Mouse (Mus musculus) ovary, postnatal 10 days (tissue): ENCODE results near the gene Vav1.
"Not testable (repeated sequence)": the region's sequence is repeated elsewhere in the genome, so short reads cannot be mapped to it uniquely, and the experiment has no call there.

Experiments used
- DNase-seq: peaks from one replicate; pipeline ENCODE4 v3.0.0; 2022; ENCODE audit warnings: low spot score

The Vav1 gene

DNA sequence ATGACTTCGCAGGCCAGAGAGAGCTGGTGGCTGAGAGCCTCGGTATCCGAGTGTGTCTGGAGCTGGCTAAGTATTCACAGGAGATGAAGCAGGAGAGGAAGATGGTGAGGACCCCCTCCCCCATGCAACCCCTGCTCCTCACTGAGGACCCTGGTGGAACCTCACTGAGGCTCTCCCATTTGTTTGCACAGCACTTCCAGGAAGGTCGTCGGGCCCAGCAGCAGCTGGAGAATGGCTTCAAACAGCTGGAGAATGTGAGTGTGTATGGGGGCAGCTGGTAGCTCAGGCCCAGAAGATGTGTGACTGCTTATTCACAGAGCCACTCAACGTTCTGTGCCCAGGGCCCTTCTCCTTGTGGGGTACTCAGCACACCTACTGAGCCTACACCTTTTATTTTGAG lies 25.6 kb upstream of the Vav1 start:
- no peak for DNase-seq

GRCm38 (mm10) chr17:57255354-57255753 lies 23.5 kb upstream of the Vav1 start:
- DNase-seq: no peak

GRCm38 (mm10) chr17:57256921-57257485 lies 21.9 kb upstream of the Vav1 start:
- DNase-seq: no peak

DNA sequence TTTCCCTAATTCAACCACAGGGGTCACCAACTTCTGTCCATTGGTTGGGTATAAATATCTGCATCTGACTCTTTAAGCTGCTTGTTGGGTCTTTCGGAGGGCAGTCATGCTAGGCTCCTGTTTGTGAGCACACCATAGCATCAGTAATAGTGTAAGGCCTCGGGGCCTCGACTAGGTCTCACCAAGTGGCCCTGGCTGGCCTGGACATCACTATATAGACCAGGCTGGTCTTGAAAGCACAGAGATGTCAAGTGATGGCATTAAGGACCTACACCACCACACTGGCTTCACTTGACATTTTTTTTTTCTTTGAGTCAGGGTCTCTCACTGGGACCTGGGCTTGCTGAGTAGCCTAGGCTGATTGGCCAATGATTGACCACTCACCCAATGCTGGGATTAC lies 20.7 kb upstream of the Vav1 start:
- DNase-seq: no peak

GRCm38 (mm10) chr17:57259742-57260141 lies 19.2 kb upstream of the Vav1 start:
- no peak for DNase-seq

- DNase-seq: no peak
Measured at GRCm38 (mm10) chr17:57260351-57260750, 18.5 kb upstream of the Vav1 start.

- DNase-seq: no peak
Measured at GRCm38 (mm10) chr17:57261286-57261685, 17.6 kb upstream of the Vav1 start.

DNA sequence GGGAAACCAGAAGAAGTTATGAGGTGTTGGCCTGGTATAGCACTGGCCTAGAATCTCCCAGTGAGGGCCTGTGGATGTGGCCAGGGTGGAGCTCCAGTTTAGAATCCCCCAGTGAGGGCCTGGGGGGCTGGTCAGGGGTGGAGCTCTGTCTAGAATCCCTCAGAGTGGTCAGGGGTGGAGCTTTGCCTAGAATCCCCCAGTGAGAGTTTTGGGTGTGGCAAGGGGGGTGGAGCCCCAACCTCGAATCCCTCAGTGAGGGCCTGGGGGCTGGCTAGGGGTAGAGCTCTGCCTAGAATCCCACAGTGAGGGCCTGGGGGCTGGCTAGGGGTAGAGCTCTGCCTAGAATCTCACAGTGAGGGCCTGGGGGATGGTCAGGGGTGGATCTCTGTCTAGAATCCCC lies 17.1 kb upstream of the Vav1 start:
- no peak for DNase-seq

DNA sequence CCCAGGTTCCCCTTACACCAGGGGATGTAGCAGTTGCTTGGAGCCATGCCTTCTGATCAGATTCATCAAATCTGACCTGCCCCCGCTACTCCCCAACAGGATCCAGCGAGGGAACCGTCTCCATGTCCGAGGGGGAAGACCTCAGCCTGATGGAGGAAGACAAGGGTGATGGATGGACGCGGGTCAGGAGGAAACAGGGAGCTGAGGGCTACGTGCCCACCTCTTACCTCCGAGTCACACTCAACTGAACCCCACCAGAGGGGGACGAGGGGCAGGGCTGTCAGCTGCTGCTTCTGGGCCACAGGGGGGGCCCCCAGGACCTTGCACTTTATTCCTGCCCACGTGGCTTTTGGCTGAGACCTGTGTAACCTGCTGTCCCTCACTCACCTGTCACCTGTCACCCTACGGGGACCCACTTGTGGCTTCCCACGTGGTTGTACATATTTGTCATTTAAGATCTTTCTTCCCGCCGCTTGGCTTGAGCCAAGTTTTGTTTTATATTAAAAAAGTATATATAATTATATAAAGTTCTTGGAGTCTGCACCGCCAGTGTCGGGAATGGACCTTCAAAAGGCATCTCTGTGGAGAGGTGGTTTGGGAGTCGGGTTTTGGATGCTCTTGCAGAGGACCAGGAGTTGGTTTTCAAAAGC lies 15.9 kb upstream of the Vav1 start:
- no peak for DNase-seq

DNA sequence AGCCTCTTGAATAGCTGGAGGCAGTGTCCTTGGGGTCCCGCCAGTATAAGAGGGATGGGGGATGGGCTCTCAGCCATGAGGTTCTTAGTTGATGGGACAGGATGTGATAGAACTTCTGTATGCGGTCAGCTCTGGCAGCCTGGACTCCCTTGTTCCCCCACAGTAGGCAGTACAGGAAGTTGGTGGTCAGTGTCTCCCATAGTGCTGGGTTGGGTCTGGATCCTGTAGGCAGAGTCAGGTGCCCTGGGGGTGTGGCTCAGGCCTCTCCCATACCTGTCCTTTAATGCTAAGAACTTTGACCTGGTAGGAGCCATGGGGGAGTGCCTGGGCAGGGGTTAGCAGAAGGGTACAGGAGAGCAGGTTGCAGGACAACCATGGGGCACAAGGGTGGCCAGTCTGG lies 14.7 kb upstream of the Vav1 start:
- DNase-seq: no peak

DNA sequence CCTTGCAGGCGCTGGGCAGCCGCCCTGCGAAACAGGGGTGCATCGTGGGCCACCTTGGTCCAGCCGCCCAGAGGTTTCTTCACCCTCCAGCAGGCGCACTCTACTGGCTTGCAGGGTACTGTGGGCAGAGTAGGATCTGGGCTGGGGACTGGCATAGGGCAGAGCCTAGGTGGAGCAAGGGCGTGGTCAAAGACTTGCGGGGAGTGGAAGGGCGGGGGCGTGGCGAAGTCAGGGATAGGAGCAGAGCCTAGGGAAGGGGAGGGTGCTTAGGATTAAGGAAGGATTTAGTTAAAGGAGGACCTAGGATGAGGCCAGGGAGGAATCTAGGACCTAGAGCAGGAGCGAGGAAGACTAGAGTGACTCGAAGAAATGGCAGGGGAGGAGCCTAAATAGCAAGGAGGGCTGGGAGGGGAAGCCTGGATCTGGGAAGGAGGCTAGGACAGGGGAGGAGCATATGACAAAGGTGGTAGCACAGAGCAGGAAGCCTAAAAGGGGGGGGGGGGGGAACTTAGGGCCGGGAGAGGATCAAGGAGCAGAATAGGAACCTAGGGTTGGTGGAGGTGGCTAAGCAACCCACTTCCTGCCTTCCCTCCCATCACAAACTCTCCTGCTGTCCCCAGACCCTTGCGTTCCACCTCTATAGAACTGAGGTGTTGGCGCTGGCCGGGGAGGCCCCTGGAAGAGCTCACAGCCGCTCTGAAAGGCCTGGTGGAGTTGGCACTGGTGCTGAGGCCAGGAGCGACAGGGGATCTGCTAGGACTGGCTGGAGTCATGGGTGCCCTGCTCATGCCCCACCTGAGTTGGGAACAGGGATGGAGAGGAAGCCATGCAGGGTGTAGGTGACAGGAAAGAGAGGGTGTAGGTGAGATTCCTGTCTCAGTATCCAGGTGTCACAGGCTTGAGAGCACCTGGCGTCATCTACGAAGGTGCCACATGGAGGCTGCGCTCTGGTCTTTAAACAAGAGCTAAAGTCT lies 13.6 kb upstream of the Vav1 start:
- DNase-seq: no peak

- DNase-seq: no peak
Measured at GRCm38 (mm10) chr17:57267556-57268126, 11.3 kb upstream of the Vav1 start.

DNA sequence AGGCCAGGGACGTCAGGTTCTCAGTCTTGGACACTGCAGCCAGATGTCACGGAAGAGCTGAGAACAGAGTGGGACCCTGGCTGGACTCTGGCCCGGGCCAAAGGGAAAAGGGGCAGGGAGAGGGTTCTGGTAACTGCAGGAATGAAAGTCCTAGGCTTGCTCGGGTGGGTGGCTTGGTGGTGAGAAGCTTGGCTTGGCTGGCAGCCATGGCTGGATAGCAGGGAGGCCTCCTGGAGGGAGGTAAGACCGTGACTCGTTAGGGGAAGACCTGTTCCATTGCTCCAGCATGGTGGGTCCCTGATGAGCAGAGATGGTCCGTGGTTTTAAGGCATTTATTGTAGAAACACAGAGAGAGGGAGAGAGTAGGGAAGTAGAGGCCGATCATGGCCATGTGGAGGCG lies 7.6 kb upstream of the Vav1 start:
- no peak for DNase-seq

- no peak for DNase-seq
Measured at GRCm38 (mm10) chr17:57273846-57274245, 5.1 kb upstream of the Vav1 start.

GRCm38 (mm10) chr17:57274686-57275085 lies 4.2 kb upstream of the Vav1 start:
- no peak for DNase-seq

GRCm38 (mm10) chr17:57275111-57275996 lies 3.5 kb upstream of the Vav1 start:
- DNase-seq: peak; percentile 82

DNA sequence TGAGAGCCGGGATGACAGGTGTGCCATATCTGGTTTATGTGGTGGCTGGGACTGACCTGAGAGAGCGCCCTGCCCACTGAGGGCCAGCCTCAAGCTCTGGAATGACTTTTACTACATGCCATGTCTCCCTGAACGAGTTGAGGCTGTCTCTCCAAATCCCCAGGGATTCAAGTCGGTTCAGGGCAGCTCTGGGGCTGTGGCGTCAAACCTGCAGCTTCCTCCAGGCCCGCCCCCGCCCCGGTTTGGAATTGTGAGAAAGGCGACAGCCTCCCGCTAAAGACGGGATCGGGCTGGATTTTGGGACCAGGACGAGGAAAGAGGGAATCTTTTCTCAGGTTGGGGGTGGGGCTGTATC lies 2.9 kb upstream of the Vav1 start:
- no peak for DNase-seq

DNA sequence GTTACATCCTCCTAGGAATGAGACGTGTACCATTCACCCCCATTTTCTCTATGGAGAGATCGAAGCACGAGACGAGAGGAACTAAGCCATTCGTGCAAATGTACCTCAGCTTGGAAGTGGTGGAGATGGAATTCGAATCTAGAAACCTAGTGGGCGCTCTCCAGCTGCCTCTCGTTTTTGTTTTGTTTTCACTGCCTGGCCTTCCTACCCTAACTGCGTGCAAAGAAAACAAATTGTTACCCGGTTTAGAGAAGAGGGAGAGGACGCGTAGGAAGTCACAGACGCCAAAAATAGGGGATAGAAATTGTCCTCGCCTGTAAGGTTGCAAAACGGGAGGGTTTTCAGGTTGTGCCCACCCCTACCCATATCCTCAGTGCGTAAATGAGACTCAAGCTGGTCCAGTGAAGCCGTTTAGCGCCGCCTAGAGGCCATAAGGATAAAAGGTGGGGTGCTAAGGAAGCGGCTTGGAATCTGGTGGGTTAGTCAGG lies 2.2 kb upstream of the Vav1 start:
- DNase-seq: peak; percentile 39

DNA sequence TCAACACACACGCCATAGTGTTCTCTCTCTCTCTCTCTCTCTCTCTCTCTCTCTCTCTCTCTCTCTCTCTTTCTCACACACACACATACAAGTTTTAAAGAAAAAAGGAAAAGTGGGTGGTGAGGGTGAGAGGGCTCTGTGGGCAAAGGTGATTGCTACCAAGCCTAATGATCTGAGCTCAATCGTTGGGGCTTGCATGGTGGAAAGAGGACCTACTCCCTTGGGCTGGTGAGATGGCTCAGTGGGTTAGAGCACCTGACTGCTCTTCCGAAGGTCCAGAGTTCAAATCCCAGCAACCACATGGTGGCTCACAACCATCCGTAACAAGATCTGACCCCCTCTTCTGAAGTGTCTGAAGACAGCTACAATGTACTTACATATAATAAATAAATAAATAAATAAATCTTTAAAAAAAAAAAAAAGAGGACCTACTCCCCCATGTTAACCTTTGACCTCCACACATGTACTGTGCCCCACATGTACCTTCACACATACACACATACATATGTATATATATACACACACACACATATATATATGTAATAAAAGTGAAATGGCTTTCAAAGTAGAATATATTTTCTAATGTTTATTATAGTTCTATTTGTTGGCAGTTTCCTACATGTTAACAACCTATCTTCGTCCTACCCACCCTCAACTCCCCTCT lies 1.2 kb upstream of the Vav1 start:
- not testable (repeated sequence) for DNase-seq

DNA sequence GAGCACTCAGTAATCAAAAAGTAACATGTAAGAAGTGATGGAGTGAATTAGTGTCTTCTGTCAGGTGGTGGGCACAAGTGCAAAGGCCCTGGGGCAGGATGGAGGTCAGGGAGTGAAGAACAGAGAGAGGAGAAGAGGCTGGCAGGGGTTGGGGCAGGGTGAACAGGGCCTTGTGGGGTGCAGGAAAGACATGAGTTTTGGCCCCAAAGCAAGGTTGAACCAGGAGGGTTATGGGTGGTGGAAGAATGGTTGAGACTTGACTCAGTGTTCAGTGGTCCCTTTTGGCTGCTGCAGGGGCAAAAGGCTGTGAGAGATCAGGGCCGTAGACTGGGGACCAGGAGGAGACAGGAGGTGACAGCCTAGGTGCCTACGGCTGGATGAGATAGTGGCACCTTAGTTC lies 363 bp upstream of the Vav1 start:
- DNase-seq: no peak

GRCm38 (mm10) chr17:57279591-57280224 lies 808 bp downstream of the Vav1 start:
- no peak for DNase-seq
